Mouse (Mus musculus) hindbrain, embryonic 11.5 days (tissue): ENCODE data around the gene Spata5. TPM values are rescaled to one million over a fixed set of nuclear protein-coding genes. Genes with fewer than 3 reads are reported as not detected.

Experiments
- ATAC-seq: fragments of 200-750 bp; cut with Nextera tagmentation; 2 replicates; pipeline ENCODE4 v1.8.0; 2017; ENCODE audit warnings: mild to moderate bottlenecking, moderate TSS enrichment, moderate library complexity; ENCODE audit not compliant: low FRiP score
- DNase-seq: peaks from one replicate; pipeline ENCODE4 v3.0.0-alpha.2; 2015; ENCODE audit warnings: low spot score
- H3K27ac ChIP-seq: fragments of 300-500 bp; sonication (generic); 2 replicates; pipeline ENCODE4 v1.5.1; 2014; ENCODE audit warnings: mild to moderate bottlenecking, low read depth, low read length
- H3K27me3 ChIP-seq: fragments of 300-500 bp; sonication (generic); 2 replicates; pipeline ENCODE4 v1.6.1; 2014; ENCODE audit warnings: mild to moderate bottlenecking, low read length, moderate library complexity, mixed read lengths; ENCODE audit not compliant: control insufficient read depth, insufficient read depth
- H3K36me3 ChIP-seq: fragments of 300-500 bp; sonication (generic); 2 replicates; pipeline ENCODE4 v1.6.1; 2014; ENCODE audit warnings: mild to moderate bottlenecking, low read length, moderate library complexity, mixed read lengths; ENCODE audit not compliant: control insufficient read depth, insufficient read depth
- H3K4me1 ChIP-seq: fragments of 300-500 bp; sonication (generic); replicated peaks from 2 replicates; pipeline ENCODE4 v1.6.1; 2014; ENCODE audit warnings: low read length, mixed read lengths; ENCODE audit not compliant: control insufficient read depth, insufficient read depth
- H3K4me2 ChIP-seq: fragments of 300-500 bp; sonication (generic); replicated peaks from 2 replicates; pipeline ENCODE4 v1.6.1; 2014; ENCODE audit warnings: mild to moderate bottlenecking, low read depth, low read length
- H3K4me3 ChIP-seq: fragments of 300-500 bp; sonication (generic); 2 replicates; pipeline ENCODE4 v1.5.1; 2014; ENCODE audit warnings: low read depth, low read length
- H3K9ac ChIP-seq: fragments of 300-500 bp; sonication (generic); 2 replicates; pipeline ENCODE4 v1.6.1; 2014; ENCODE audit warnings: low read depth, low read length
- H3K9me3 ChIP-seq: fragments of 300-500 bp; sonication (generic); 2 replicates; pipeline ENCODE4 v1.6.1; 2016; ENCODE audit warnings: low read length; ENCODE audit not compliant: control insufficient read depth
- WGBS: fragments of 180-500 bp; shearing (Covaris S2); extraction: QIAGEN DNeasy Blood & Tissue Kit; methylation state at CpG from one replicate; pipeline ENCODE4 v1.1.7; 2014; 5-methylcytosine and 5-hydroxymethylcytosine counted together
- polyA plus RNA-seq: library from polyadenylated mRNA; unstranded; fragments of >200 nt; fragmentation: Nextera tagmentation; extraction: Ambion mirVana; gene quantifications from 2 replicates; pipeline ENCODE4 v1.2.1, GENCODE M21; 2014

Gene Spata5
- polyA plus RNA-seq, 1 experiment from 2014 or later: 41.9 TPM

- no peak for DNase-seq
- WGBS: 84% methylated on average over 6 of the region's 6 CpGs
These were observed 36.5 kb upstream of the Spata5 start for GRCm38 (mm10) chr3:37383096-37383765.

GRCm38 (mm10) chr3:37387310-37387709, 32.4 kb upstream of the Spata5 start:
- H3K4me1 ChIP-seq: no peaks in the 10 kb centered on the region
- no peak for ATAC-seq
- H3K36me3 ChIP-seq: no peaks in the 10 kb centered on the region
- 94% methylated on average over 6 of the region's 6 CpGs for WGBS
- no peak overlapping the region for H3K4me2 ChIP-seq
- H3K9me3 ChIP-seq: no peaks in the 10 kb centered on the region
- H3K27ac ChIP-seq: no peak overlapping the region
- no peak overlapping the region for H3K9ac ChIP-seq
- no peak for DNase-seq
- no peaks in the 10 kb centered on the region for H3K27me3 ChIP-seq
- no peak overlapping the region for H3K4me3 ChIP-seq

More at GRCm38 (mm10) chr3:37383096-37383765, 36.5 kb upstream of the Spata5 start:
- ATAC-seq: no peak
- H3K4me3 ChIP-seq: no peak overlapping the region
- H3K27me3 ChIP-seq: no peaks in the 10 kb centered on the region
- no peaks in the 10 kb centered on the region for H3K4me1 ChIP-seq
- no peak overlapping the region for H3K9ac ChIP-seq
- H3K4me2 ChIP-seq: no peak overlapping the region
- H3K36me3 ChIP-seq: no peaks in the 10 kb centered on the region
- H3K9me3 ChIP-seq: no peaks in the 10 kb centered on the region
- H3K27ac ChIP-seq: no peak overlapping the region

- no peak overlapping the region for H3K4me3 ChIP-seq
- WGBS: 94% methylated on average over 5 of the region's 5 CpGs
- no peaks in the 10 kb centered on the region for H3K27me3 ChIP-seq
These were observed 22.6 kb upstream of the Spata5 start for GRCm38 (mm10) chr3:37396930-37397608.

GRCm38 (mm10) chr3:37397646-37398045, 22.1 kb upstream of the Spata5 start:
- 79% methylated on average over 3 of the region's 3 CpGs for WGBS
- Histone ChIP-seq H3K36me3 (no peaks in the 10 kb centered on the region), H3K4me2 (no peak overlapping the region), H3K9ac (no peak overlapping the region), H3K9me3 (no peaks in the 10 kb centered on the region), H3K4me1 (no peaks in the 10 kb centered on the region), H3K4me3 (no peak overlapping the region), H3K27ac (no peak overlapping the region), H3K27me3 (no peaks in the 10 kb centered on the region)
- no peak for ATAC-seq
- no peak for DNase-seq

More at GRCm38 (mm10) chr3:37396930-37397608, 22.6 kb upstream of the Spata5 start:
- Histone ChIP-seq H3K9ac (no peak overlapping the region), H3K4me2 (no peak overlapping the region), H3K36me3 (no peaks in the 10 kb centered on the region), H3K4me1 (no peaks in the 10 kb centered on the region), H3K27ac (no peak overlapping the region), H3K9me3 (no peaks in the 10 kb centered on the region)
- DNase-seq: no peak
- ATAC-seq: no peak

- Histone ChIP-seq H3K36me3 (no peaks in the 10 kb centered on the region), H3K9ac (no peak overlapping the region), H3K27ac (no peak overlapping the region), H3K4me1 (no peaks in the 10 kb centered on the region), H3K4me2 (no peak overlapping the region), H3K9me3 (no peaks in the 10 kb centered on the region), H3K4me3 (no peak overlapping the region), H3K27me3 (no peaks in the 10 kb centered on the region)
- ATAC-seq (no peak), DNase-seq (no peak)
- 95% methylated on average over 7 of the region's 7 CpGs for whole genome bisulfite sequencing
These were observed 20.9 kb upstream of the Spata5 start for GRCm38 (mm10) chr3:37398661-37399395.

- Histone ChIP-seq H3K4me3 (no peak overlapping the region), H3K27me3 (no peaks in the 10 kb centered on the region), H3K27ac (no peak overlapping the region), H3K36me3 (no peaks in the 10 kb centered on the region), H3K4me2 (no peak overlapping the region), H3K4me1 (no peaks in the 10 kb centered on the region), H3K9me3 (no peaks in the 10 kb centered on the region), H3K9ac (no peak overlapping the region)
- no peak for ATAC-seq
- 77% methylated on average over 11 of the region's 11 CpGs for WGBS
- DNase-seq: no peak
These were observed 17.7 kb upstream of the Spata5 start for GRCm38 (mm10) chr3:37401729-37402610.

- Histone ChIP-seq H3K9ac (no peak overlapping the region), H3K27ac (no peak overlapping the region), H3K4me1 (no peaks in the 10 kb centered on the region), H3K9me3 (no peaks in the 10 kb centered on the region), H3K4me2 (no peak overlapping the region), H3K27me3 (no peaks in the 10 kb centered on the region), H3K36me3 (no peaks in the 10 kb centered on the region), H3K4me3 (no peak overlapping the region)
- DNase-seq (no peak), ATAC-seq (no peak)
These were observed 12.1 kb upstream of the Spata5 start for GRCm38 (mm10) chr3:37407598-37407997.

- no peak overlapping the region for H3K27ac ChIP-seq
- H3K9me3 ChIP-seq: no peaks in the 10 kb centered on the region
- no peak overlapping the region for H3K9ac ChIP-seq
- no peak overlapping the region for H3K4me3 ChIP-seq
- no peaks in the 10 kb centered on the region for H3K4me1 ChIP-seq
- WGBS: 94% methylated on average over 3 of the region's 3 CpGs
- H3K36me3 ChIP-seq: no peaks in the 10 kb centered on the region
- DNase-seq (no peak), ATAC-seq (no peak)
- H3K4me2 ChIP-seq: no peak overlapping the region
- no peaks in the 10 kb centered on the region for H3K27me3 ChIP-seq
These were observed 6.2 kb upstream of the Spata5 start for GRCm38 (mm10) chr3:37413446-37413845.
